Mouse (Mus musculus): ENCODE data around the gene Odf3.
A peak's percentile ranks its signal among the peaks of the same experiment; 100 is the strongest.

Odf3 gene

DNA sequence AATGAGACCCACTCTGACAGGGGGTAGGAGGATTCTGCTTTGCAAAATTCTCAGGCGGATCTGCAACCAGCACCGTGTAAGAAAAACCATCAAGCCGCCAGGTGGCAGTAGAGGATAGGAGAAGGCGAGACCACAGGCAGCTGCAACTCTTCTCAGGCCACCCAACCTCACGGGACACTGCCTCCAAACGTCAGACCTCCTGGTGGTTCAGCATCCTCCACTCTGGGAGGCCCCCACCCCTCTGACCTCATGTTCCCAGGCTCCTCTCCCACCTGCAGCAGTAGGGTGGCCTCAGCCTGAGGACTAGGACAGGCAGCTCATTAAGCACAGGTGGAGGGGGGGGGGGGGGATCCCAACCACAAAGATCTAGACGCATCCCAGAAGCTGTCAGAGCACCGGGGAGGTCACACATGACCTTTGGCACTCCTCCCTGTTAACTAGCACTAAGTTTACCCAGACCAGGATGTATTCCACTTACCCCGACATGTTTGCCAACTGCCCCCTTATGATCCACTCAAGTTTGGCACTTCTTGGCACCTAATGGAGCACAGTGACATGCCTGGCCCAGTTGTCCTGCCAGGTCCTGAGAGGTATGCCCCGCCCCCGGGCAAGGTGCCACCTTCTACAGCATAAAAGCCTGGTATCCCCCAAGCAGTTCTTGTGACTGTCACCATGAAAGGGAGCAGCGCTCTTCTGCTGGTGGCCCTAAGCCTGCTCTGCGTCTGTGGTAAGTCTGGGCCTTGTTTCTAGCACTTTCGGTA lies 2.5 kb upstream of the Odf3 start, which contains the start of gene Scgb1c1:
Gene Scgb1c1 (plus strand): TSS at position 643 of the 761 bp plus-strand sequence.
- peak; percentile 81 for DNase-seq (ENCODE audit: low read depth)

DNA sequence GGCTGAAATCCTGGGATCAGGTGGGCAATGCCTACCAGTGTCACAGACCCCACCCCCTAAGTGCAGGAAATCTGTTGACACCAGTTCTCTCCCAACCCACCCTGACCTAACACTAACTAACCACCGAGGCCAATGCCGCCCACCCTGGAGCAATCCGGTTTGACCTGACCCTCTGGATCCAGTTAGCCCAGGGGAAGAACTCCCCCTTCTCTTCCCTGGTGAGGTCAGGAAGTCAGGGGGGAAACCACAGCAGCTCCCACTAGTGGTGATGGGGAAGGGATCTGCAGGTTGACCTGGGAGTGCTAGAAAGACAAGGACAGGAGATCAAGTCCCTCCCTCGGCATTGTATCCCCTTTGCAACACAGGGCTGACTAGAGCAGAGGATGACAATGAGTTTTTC lies 1.9 kb upstream of the Odf3 start:
- DNase-seq (ENCODE audit: low read depth), result no peak

DNA sequence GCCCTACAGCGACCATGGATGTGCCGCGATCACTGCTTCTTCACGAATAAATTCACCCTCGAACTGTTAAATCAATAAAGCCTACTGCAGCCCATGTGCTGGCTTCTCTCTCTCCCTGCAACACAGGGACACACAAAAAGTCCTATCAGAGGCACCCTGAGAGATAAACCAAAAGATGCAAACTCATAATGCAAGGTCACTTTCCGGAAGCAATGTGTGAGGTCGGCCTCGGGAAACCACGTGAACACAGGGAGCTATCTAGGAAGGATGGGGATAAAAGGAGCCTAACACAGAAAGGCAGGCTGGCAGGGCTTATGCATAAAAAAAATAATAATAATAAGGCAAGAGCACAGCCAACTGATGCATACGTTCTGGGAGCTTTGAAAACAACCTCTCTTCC lies 929 bp upstream of the Odf3 start:
- no peak for DNase-seq (ENCODE audit: low read depth)

DNA sequence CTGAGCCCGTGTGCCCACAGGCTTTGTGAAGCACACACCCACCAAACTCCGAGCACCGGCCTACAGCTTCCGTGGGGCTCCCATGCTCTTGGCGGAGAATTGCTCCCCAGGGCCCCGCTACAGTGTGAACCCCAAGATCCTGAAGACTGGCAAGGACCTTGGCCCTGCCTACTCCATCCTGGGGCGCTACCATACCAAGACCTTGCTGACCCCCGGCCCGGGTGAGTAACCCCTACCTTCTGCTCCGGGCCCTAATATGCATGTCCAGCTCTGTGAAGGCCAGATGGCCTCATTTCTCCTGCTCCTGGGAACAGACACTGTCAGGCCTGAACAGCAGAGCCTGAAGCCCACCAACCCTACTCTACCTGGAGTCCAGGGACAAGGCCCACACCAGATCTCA lies 986 bp downstream of the Odf3 start:
- DNase-seq (ENCODE audit: low read depth), result no peak

DNA sequence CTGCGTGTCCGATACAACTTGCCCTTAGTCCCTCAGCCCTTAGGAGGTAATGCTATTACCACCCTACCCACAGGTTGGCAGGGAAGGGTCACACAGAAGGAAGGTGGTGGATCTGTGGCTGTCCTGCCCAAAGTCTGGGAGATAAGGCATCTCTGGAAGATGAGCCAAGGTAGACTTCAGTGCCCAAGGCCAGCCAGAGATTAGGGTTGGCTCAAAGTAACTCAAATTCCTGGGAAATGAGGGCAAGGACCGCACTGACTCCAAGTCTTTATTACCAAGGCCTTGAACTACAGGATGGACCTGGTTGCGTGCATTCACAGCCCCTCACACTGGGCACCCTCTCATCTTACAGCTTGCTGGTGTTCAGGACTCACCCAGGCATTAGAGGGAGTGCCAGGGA lies 4.3 kb downstream of the Odf3 start:
- DNase-seq (ENCODE audit: low read depth), result no peak

- DNase-seq (ENCODE audit: low read depth), result no peak
Measured at GRCm38 (mm10) chr7:140853386-140853785, 5.8 kb downstream of the Odf3 start.

DNA sequence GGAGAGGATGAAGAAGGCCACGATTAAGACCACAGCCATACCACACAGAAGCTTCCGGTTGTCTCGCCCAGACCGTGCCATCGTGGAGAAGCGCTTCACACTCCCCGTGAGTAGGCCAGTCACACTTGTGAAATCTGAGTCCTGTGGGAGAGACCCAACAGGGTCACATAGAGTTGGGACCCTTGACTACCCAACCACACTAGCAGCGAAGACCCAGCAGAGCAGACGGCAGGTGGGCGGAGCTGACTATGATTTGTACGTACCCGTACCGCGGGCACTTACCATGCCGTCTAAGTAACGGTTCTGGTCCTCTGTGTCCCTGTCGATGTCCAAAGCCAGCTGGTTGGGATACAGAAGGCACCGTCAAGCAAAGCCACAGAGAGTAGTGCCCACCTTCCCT lies 6.9 kb downstream of the Odf3 start:
- DNase-seq (ENCODE audit: low read depth), result no peak

- DNase-seq (ENCODE audit: low read depth), result no peak
Measured at GRCm38 (mm10) chr7:140855181-140855580, 7.6 kb downstream of the Odf3 start.

DNA sequence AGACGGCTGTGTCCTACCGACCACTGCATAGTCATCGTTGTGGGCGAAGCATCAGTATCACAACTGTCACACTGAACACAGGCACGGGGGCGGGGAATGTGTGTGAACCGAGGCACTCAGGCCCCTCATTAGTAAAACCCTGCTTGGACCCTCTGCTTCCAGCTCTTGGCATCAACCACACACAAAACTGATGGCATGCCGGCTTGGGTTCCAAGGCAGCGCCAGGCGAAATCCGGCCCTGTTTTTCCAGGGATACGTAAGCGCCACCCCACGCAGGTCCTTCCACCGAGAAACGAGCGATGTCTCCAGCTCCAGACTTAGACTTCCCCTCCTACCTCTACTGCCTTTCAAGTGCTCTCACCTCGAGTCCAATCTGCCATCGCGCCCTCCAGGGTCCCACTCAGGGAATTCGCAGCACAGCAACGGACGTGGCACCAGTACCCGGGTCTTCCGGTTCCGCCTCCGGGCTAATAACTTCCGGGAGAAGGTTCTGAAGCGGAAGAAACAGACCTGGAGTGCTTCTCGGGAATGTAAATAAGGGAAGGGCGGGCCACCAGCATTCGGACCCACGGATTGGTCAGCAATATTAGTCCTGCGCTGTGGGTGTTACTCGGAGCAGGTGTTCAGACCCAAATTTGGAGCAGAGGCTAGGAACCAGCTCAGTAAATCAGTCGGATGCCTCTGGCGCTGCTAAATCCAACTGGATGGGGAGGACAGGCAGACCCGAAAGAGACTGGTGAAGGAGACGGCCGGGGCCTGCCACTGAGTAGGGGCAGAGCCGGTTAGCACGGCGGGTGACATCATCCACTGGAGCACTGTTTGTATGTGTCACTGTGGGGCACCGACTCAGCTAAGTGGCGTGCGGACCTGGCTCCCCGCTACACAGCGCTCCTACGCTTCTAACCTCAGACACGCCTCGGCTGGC lies 8.5 kb downstream of the Odf3 start, which contains the start of gene Gm45785:
Gene Gm45785 (minus strand): TSS at position 472 of the 925 bp plus-strand sequence.
- DNase-seq (ENCODE audit: low read depth), result peak; percentile 85

DNA sequence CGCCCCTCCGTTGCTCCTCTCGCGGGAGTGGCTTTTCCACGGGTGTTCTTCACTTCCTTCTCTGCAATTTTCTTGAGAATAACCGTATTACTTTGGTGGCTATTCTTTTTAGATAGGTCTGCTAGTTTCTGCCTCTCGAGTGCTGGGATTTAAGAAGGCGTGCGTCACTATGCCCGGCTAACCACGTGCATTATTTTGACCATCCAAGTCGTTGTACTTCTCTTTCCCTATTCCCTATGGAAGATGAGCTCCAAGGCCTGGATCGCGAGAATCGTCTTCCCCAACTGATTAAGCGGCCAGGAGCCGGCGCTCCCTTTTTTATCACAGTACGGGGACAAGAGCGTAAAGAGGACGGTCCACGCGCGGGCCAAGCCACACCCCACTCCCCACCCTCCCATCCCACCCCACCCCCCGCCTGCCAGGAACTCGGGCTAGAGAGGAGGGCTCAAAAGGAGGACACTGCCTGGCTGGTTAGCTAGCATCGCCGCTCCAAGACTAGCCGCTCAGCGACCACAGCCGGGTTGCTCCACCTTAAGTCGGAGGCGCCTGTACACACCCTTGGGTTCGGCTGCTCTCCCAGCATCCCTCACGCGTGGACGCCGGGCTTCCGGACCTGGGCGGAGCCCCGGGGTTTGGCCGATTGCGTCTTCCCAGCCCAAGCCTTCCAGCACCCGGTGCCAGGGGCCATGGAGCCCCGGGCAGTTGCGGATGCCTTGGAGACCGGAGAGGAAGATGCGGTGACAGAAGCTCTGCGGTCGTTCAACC lies 9.4 kb downstream of the Odf3 start, which contains the start of gene Ric8a:
Gene Ric8a (plus strand): TSS at position 173 of the 765 bp plus-strand sequence.
- DNase-seq (ENCODE audit: low read depth), result peak; percentile 78

- no peak for DNase-seq (ENCODE audit: low read depth)
Measured at GRCm38 (mm10) chr7:140857550-140858505, 10.2 kb downstream of the Odf3 start, which contains the start of gene Bet1l. TSS of gene Bet1l (minus strand) at chr7:140857577.

- DNase-seq (ENCODE audit: low read depth), result no peak
Measured at GRCm38 (mm10) chr7:140858746-140859145, 11.1 kb downstream of the Odf3 start.

GRCm38 (mm10) chr7:140859997-140860396 lies 12.4 kb downstream of the Odf3 start:
- DNase-seq (ENCODE audit: low read depth), result no peak

- DNase-seq (ENCODE audit: low read depth), result no peak
Measured at GRCm38 (mm10) chr7:140860728-140861127, 13.1 kb downstream of the Odf3 start.

DNA sequence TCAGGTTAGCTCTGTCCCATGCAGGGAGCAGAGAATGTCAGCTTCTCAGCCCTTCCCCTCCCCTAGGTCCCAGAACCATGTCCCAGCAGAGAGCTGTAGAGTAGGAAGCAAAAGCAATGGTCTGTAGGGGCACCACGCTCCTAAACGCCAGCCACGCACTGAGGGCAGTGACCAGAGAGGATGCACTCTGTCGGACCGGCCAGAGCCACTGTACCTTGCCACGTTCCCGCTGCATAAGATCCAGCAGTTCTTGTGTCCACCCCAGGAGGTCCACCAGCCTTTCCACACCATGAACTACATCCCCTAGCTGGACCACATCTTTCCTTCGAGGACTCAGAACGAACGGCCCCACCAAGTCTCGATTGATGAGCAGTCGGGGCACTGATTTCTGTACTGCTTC lies 17.2 kb downstream of the Odf3 start:
- DNase-seq (ENCODE audit: low read depth), result no peak

GRCm38 (mm10) chr7:140874224-140874623 lies 26.6 kb downstream of the Odf3 start:
- no peak for DNase-seq (ENCODE audit: low read depth)

- DNase-seq (ENCODE audit: low read depth), result no peak
Measured at GRCm38 (mm10) chr7:140877364-140877763, 29.8 kb downstream of the Odf3 start.

DNA sequence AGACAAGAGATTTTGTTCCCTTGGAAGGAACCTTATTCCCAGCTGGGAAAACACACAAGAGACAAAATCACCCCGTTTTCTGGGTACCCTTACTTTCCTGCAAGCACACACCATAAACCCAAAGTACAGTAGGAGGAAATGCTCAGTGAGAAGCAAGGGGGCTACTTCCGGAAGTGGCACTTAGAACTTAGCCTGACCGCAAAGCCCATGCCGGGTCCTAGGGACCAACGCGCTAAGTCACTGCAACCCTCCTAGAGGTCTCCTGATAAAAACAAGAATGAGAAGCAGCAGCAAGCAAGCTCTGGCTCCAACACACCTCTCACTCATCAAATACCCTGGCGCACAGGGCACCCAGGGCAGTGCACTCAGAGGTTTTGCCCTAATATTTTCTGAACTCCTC lies 31.8 kb downstream of the Odf3 start:
- no peak for DNase-seq (ENCODE audit: low read depth)

GRCm38 (mm10) chr7:140880419-140880818 lies 32.8 kb downstream of the Odf3 start:
- DNase-seq (ENCODE audit: low read depth), result no peak

DNA sequence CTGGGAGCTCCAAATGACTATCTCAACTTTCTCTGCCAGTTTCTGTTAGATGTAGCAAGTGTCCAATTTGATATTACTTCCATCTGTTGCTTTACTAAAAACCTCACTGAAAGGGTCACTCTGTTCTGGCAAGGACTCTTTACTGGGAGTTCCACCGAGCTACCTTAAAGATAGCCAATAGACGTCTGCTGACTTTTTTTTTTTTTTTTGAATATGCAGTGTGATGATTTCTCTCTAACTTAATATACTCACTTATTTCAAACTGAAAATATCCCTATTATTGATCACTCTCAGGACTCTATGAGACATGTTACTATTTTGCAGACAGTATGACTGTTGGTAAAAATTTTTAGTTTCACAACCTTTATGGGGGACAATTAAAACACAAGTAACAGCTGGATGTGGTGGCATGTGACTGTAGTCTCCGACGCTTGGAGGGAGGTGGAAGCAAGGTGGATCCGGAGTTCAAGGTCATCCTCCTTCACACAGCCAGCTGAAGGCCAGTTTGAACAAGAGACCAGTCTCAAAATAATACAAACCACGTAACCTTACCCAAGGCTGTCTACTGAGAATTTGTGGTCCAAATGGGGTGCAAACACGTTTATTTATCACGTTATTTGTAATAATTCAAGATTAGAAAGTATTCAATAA lies 33.4 kb downstream of the Odf3 start:
- no peak for DNase-seq (ENCODE audit: low read depth)

All from c-Kit-positive CD71-positive TER-119-negative erythroid progenitor cells, embryonic 14.5 days (primary cell).